Mouse (Mus musculus) MEL (cell line): ENCODE results near the gene Met. TPM values are rescaled to one million over a fixed set of nuclear protein-coding genes. Genes with fewer than 3 reads are reported as not detected.

Source experiments
- DNase-seq: peaks from one replicate; pipeline ENCODE4 v3.0.0; 2011; ENCODE audit warnings: low read depth, low spot score
- H3K27ac ChIP-seq: 2 replicates; pipeline ENCODE4 v1.5.1; 2012; ENCODE audit warnings: low read depth, mild to moderate bottlenecking, control low read depth, low read length, moderate library complexity; ENCODE audit not compliant: control insufficient read depth
- H3K27me3 ChIP-seq, 2 experiments: fragments of 150-350 bp in 1 of 2; sonication (generic) in 1 of 2; 2 replicates each; pipeline ENCODE4 v1.6.1; 2012; ENCODE audit warnings: low read length in 2 of 2, mild to moderate bottlenecking in 2 of 2, improper control_type of control experiment in 1 of 2, moderate library complexity in 1 of 2; ENCODE audit not compliant: insufficient read depth in 2 of 2, control insufficient read depth in 1 of 2
- H3K36me3 ChIP-seq, 2 experiments: 2 replicates each; pipeline ENCODE4 v1.6.1; 2012 to 2014; ENCODE audit warnings: low read length in 2 of 2, improper control_type of control experiment in 1 of 2, inconsistent platforms in 1 of 2, mild to moderate bottlenecking in 1 of 2; ENCODE audit not compliant: insufficient read depth in 2 of 2, control insufficient read depth in 1 of 2
- H3K4me1 ChIP-seq, 2 experiments: fragments of 150-350 bp in 1 of 2; sonication (generic) in 1 of 2; 2 replicates each; pipeline ENCODE4 v1.6.1; 2012; ENCODE audit warnings: low read length in 2 of 2, improper control_type of control experiment in 1 of 2, mild to moderate bottlenecking in 1 of 2; ENCODE audit not compliant: insufficient read depth in 2 of 2, control insufficient read depth in 1 of 2
- H3K4me3 ChIP-seq, 2 experiments: fragments of 150-350 bp in 1 of 2; sonication (generic) in 1 of 2; 2 replicates each; pipeline ENCODE4 v1.5.1; 2012; ENCODE audit warnings: low read depth in 2 of 2, low read length in 2 of 2, mild to moderate bottlenecking in 2 of 2, moderate library complexity in 2 of 2, control low read depth in 1 of 2, improper control_type of control experiment in 1 of 2; ENCODE audit not compliant: control insufficient read depth in 1 of 2, insufficient read depth in 1 of 2
- H3K79me2 ChIP-seq: 2 replicates; pipeline ENCODE4 v1.6.1; 2012; ENCODE audit warnings: mild to moderate bottlenecking, low read length, moderate library complexity; ENCODE audit not compliant: control insufficient read depth, poor library complexity, insufficient read depth
- H3K9ac ChIP-seq: 2 replicates; pipeline ENCODE4 v1.6.1; 2012; ENCODE audit warnings: low read depth, mild to moderate bottlenecking, control low read depth, low read length, moderate library complexity; ENCODE audit not compliant: control insufficient read depth, poor library complexity, severe bottlenecking
- H3K9me3 ChIP-seq: fragments of 150-350 bp; sonication (generic); replicated peaks from 2 replicates; pipeline ENCODE4 v1.6.1; 2012; ENCODE audit warnings: mild to moderate bottlenecking, low read length, improper control_type of control experiment, moderate library complexity; ENCODE audit not compliant: insufficient read depth
- BHLHE40 ChIP-seq: IDR thresholded peaks from 2 replicates; pipeline ENCODE4 v1.6.1; 2012; ENCODE audit warnings: low read depth, mild to moderate bottlenecking, inconsistent platforms, low read length, improper control_type of control experiment, borderline replicate concordance
- CHD1 ChIP-seq: IDR thresholded peaks from 2 replicates; pipeline ENCODE4 v1.6.1; 2012; ENCODE audit warnings: low read depth, mild to moderate bottlenecking, inconsistent platforms, low read length, improper control_type of control experiment
- CHD2 ChIP-seq: IDR thresholded peaks from 2 replicates; pipeline ENCODE4 v1.6.1; 2011; ENCODE audit warnings: low read length, improper control_type of control experiment
- CTCF ChIP-seq, 3 experiments: IDR thresholded peaks in 2 of 3; conservative IDR thresholded peaks in 1 of 3; 2 replicates each; pipeline ENCODE4 v1.5.1; 2011 to 2012; ENCODE audit warnings: low read length in 3 of 3, low read depth in 2 of 3, mild to moderate bottlenecking in 2 of 3, improper control_type of control experiment in 1 of 3, inconsistent platforms in 1 of 3, mixed read lengths in 1 of 3, moderate library complexity in 1 of 3; ENCODE audit not compliant: control insufficient read depth in 1 of 3, insufficient read depth in 1 of 3, poor library complexity in 1 of 3, severe bottlenecking in 1 of 3
- E2F4 ChIP-seq: IDR thresholded peaks from 2 replicates; pipeline ENCODE4 v1.6.1; 2011; ENCODE audit warnings: low read depth, low read length, improper control_type of control experiment, borderline replicate concordance
- ELF1 ChIP-seq: IDR thresholded peaks from 2 replicates; pipeline ENCODE4 v1.6.1; 2014; ENCODE audit warnings: low read depth, mild to moderate bottlenecking, inconsistent platforms, low read length, improper control_type of control experiment, moderate library complexity
- EP300 ChIP-seq, 2 experiments: IDR thresholded peaks; 2 replicates each; pipeline ENCODE4 v1.6.1; 2011; ENCODE audit warnings: improper control_type of control experiment in 2 of 2, low read length in 2 of 2, low read depth in 1 of 2, mild to moderate bottlenecking in 1 of 2
- GATA1 ChIP-seq: IDR thresholded peaks from 2 replicates; pipeline ENCODE4 v1.6.1; 2011; ENCODE audit warnings: low read depth, low read length, improper control_type of control experiment
- KAT2A ChIP-seq: conservative IDR thresholded peaks from 2 replicates; pipeline ENCODE4 v1.6.1; 2012; ENCODE audit warnings: low read depth, low read length, improper control_type of control experiment, inconsistent platforms
- MAX ChIP-seq: IDR thresholded peaks from 2 replicates; pipeline ENCODE4 v1.6.1; 2011; ENCODE audit warnings: low read length, improper control_type of control experiment
- MAZ ChIP-seq: IDR thresholded peaks from 2 replicates; pipeline ENCODE4 v1.6.1; 2012; ENCODE audit warnings: low read depth, mild to moderate bottlenecking, inconsistent platforms, low read length, improper control_type of control experiment
- POLR2AphosphoS5 ChIP-seq: IDR thresholded peaks from 2 replicates; pipeline ENCODE4 v1.6.1; 2012; ENCODE audit warnings: low read depth, borderline replicate concordance, mild to moderate bottlenecking, inconsistent platforms, low read length, moderate library complexity, mixed read lengths
- RAD21 ChIP-seq: IDR thresholded peaks from 2 replicates; pipeline ENCODE4 v1.6.1; 2011; ENCODE audit warnings: mild to moderate bottlenecking, low read depth, low read length, improper control_type of control experiment
- RCOR1 ChIP-seq: IDR thresholded peaks from 2 replicates; pipeline ENCODE4 v1.6.1; 2012; ENCODE audit warnings: low read depth, mild to moderate bottlenecking, inconsistent platforms, low read length, improper control_type of control experiment
- SIN3A ChIP-seq: IDR thresholded peaks from 2 replicates; pipeline ENCODE4 v1.6.1; 2012; ENCODE audit warnings: low read length, improper control_type of control experiment, inconsistent platforms
- SMC3 ChIP-seq: IDR thresholded peaks from 2 replicates; pipeline ENCODE4 v1.6.1; 2011; ENCODE audit warnings: low read depth, low read length, improper control_type of control experiment
- UBTF ChIP-seq: IDR thresholded peaks from 2 replicates; pipeline ENCODE4 v1.6.1; 2012; ENCODE audit warnings: low read depth, mild to moderate bottlenecking, inconsistent platforms, low read length, improper control_type of control experiment, moderate library complexity, borderline replicate concordance; ENCODE audit not compliant: insufficient read depth
- ZKSCAN1 ChIP-seq: IDR thresholded peaks from 2 replicates; pipeline ENCODE4 v1.6.1; 2012; ENCODE audit warnings: low read depth, mild to moderate bottlenecking, inconsistent platforms, low read length, improper control_type of control experiment, moderate library complexity
- ZNF384 ChIP-seq: IDR thresholded peaks from 2 replicates; pipeline ENCODE4 v1.6.1; 2012; ENCODE audit warnings: low read depth, mild to moderate bottlenecking, inconsistent platforms, low read length, improper control_type of control experiment
- polyA plus RNA-seq, 2 experiments: library from polyadenylated mRNA; stranded (reverse) in 1 of 2; unstranded in 1 of 2; fragments of >175 nt in 1 of 2; fragments of >200 nt in 1 of 2; gene quantifications; 2 replicates each; pipeline versions ENCODE4 v1.2.1 to v1.2.4; 2012; ENCODE audit warnings: low replicate concordance in 2 of 2, low read depth in 1 of 2; ENCODE audit not compliant: insufficient read length in 2 of 2, insufficient read depth in 1 of 2, missing spikeins in 1 of 2
- total RNA-seq: library from RNA; depleted of rRNA; stranded (reverse); fragments of 300-350 nt; gene quantifications from 2 replicates; pipeline ENCODE4 v1.2.3, GENCODE M21; 2012

Gene Met
- total and polyA plus RNA-seq, 3 experiments = not detected

DNA sequence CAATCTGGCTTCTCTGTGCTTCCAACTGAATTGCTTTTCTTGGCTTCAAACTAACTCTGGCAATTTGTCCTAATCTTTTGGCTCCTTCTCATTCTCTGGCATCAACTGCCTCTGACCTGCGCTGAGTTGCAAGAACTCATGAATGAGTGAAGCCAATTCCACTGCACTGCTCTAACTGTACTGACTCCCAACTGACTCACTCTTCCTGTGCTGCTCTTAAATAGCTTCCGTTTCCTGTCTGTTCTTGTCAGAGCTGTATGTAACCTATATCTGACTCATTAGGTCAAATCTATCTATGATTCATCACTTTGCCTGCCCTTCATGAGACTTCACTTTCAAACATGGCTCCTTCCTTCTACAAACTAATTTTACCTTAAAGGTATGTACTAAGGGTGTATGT lies 130.4 kb downstream of the Met start:
- Histone ChIP-seq H3K36me3 (no peaks in the 10 kb centered on the region), H3K27me3 (peaks cover 3 to 4% of the 10 kb centered on the region in 2 experiments; a peak in 3 of 4 replicates), H3K27ac (no peak overlapping the region), H3K4me1 (no peaks in the 10 kb centered on the region; a peak in 2 of 4 replicates), H3K79me2 (no peaks in the 10 kb centered on the region), H3K9ac (no peak overlapping the region), H3K4me3 (no peak overlapping the region), H3K9me3 (no peaks in the 10 kb centered on the region)
- no peak for TF ChIP-seq CHD1
- no peak for TF ChIP-seq BHLHE40
- no peak for TF ChIP-seq UBTF
- no peak for TF ChIP-seq RCOR1
- peak; percentile 5 for DNase-seq

DNA sequence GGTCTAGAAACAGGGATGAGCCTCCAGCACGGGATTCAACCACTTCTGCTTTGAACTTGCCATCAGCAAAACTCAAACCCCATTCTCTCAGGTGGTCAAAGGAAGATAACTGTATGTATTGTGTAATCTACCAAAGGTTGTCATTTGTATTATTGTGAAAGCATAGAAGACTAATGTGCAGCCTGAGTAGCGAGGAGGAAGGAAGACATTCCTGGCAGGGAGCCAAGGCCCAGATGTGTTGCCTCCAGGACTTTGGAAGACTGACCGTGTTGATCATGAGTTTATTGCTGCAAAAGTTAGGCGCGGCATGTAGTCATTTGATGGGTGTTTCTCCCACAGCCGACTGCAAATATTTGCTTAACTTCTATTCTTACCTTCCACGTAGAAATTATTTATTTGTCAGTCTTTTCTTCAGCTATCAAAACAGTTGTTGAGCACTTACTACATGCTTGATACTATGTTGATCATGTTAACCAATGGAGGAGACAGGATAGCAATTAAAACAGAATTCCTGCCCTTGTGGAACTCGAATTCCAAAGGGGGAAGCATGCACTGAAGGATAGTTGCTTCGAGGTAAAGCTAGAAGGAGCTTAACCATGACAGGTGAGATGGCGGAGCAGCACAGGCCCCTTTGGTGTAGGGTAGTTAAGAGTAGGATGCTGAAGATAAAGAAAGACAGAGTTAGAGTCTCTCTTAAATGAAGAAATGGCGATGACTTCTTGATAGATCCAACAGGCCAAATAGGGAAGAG lies 132.3 kb downstream of the Met start:
- peaks cover 4 to 6% of the 10 kb centered on the region in 2 experiments; a peak in 3 of 4 replicates for H3K27me3 ChIP-seq
- H3K9me3 ChIP-seq = no peaks in the 10 kb centered on the region
- no peak overlapping the region for H3K27ac ChIP-seq
- DNase-seq = peak; percentile 9
- no peaks in the 10 kb centered on the region for H3K36me3 ChIP-seq
- H3K79me2 ChIP-seq = no peaks in the 10 kb centered on the region
- no peak overlapping the region for H3K9ac ChIP-seq
- H3K4me3 ChIP-seq = no peak overlapping the region
- TF ChIP-seq SMC3 (no peak), ZNF384 (no peak), ELF1 (no peak), CTCF (IDR thresholded peaks at IDR 0.05 in 2 of 3, conservative IDR thresholded peaks at IDR 0.05 in 1 of 3; ENCODE audit: control insufficient read depth in 1 of 3, insufficient read depth in 1 of 3, low read depth in 2 of 3, low read length in 3 of 3, poor library complexity in 1 of 3, severe bottlenecking in 1 of 3) (no peak), ZKSCAN1 (no peak), EP300 (IDR thresholded peaks at IDR 0.05; ENCODE audit: low read depth in 1 of 2, low read length in 2 of 2) (no peak), GATA1 (no peak), RAD21 (no peak), SIN3A (no peak), MAX (no peak), E2F4 (no peak), CHD2 (no peak), KAT2A (no peak), MAZ (no peak), POLR2AphosphoS5 (no peak)
- H3K4me1 ChIP-seq = no peaks in the 10 kb centered on the region; a peak in 1 of 4 replicates
